Mouse (Mus musculus) lung, embryonic 15.5 days (tissue): Measurements from ENCODE around the gene Artn. TPM values are rescaled to one million over a fixed set of nuclear protein-coding genes. Genes with fewer than 3 reads are reported as not detected.

Experiments
- ATAC-seq: fragments of 200-750 bp; cut with Nextera tagmentation; 2 replicates; pipeline ENCODE4 v1.8.0; 2017; ENCODE audit warnings: moderate number of reproducible peaks, borderline replicate concordance; ENCODE audit not compliant: low FRiP score, low TSS enrichment; ENCODE audit errors: extremely low read depth
- H3K27ac ChIP-seq: fragments of 300-500 bp; sonication (generic); 2 replicates; pipeline ENCODE4 v1.5.1; 2015; ENCODE audit warnings: moderate library complexity, mild to moderate bottlenecking, inconsistent platforms
- H3K27me3 ChIP-seq: fragments of 300-500 bp; sonication (generic); 2 replicates; pipeline ENCODE4 v1.6.1; 2015; ENCODE audit warnings: inconsistent platforms
- H3K36me3 ChIP-seq: fragments of 300-500 bp; sonication (generic); 2 replicates; pipeline ENCODE4 v1.6.1; 2015; ENCODE audit warnings: inconsistent platforms
- H3K4me1 ChIP-seq: fragments of 300-500 bp; sonication (generic); 2 replicates; pipeline ENCODE4 v1.6.1; 2015; ENCODE audit warnings: inconsistent platforms
- H3K4me2 ChIP-seq: fragments of 300-500 bp; sonication (generic); 2 replicates; pipeline ENCODE4 v1.6.1; 2015; ENCODE audit warnings: inconsistent platforms, mild to moderate bottlenecking, moderate library complexity
- H3K4me3 ChIP-seq: fragments of 300-500 bp; sonication (generic); 2 replicates; pipeline ENCODE4 v1.5.1; 2015; ENCODE audit warnings: mild to moderate bottlenecking, inconsistent platforms
- H3K9ac ChIP-seq: fragments of 300-500 bp; sonication (generic); 2 replicates; pipeline ENCODE4 v1.6.1; 2015; ENCODE audit warnings: inconsistent platforms
- H3K9me3 ChIP-seq: fragments of 300-500 bp; sonication (generic); 2 replicates; pipeline ENCODE4 v1.6.1; 2016; ENCODE audit warnings: inconsistent platforms
- WGBS: fragments of 180-500 bp; shearing (Covaris S2); methylation state at CpG from one replicate; pipeline ENCODE4 v1.1.7; 2015; 5-methylcytosine and 5-hydroxymethylcytosine counted together
- polyA plus RNA-seq: library from polyadenylated mRNA; unstranded; fragments of >200 nt; fragmentation: Nextera tagmentation; extraction: Ambion mirVana; gene quantifications from 2 replicates; pipeline ENCODE4 v1.2.1, GENCODE M21; 2015

The Artn gene
- polyA plus RNA-seq, 1 experiment from 2014 or later = 3.1 TPM

GRCm38 (mm10) chr4:117904761-117905160 is 24.8 kb downstream of the Artn start:
- Histone ChIP-seq H3K27me3 (no peaks in the 10 kb centered on the region), H3K4me3 (no peak overlapping the region), H3K27ac (no peak overlapping the region), H3K4me2 (no peak overlapping the region), H3K4me1 (peaks cover 10% of the 10 kb centered on the region), H3K9me3 (no peaks in the 10 kb centered on the region), H3K9ac (no peak overlapping the region), H3K36me3 (peaks cover 61% of the 10 kb centered on the region)
- ATAC-seq = no peak
- WGBS = 89% methylated on average over 8 of the region's 8 CpGs

GRCm38 (mm10) chr4:117904094-117904493 is 25.5 kb downstream of the Artn start:
- no peak overlapping the region for H3K4me2 ChIP-seq
- H3K4me3 ChIP-seq = no peak overlapping the region
- no peak overlapping the region for H3K27ac ChIP-seq
- 84% methylated on average over 10 of the region's 10 CpGs for WGBS
- H3K36me3 ChIP-seq = peaks cover 68% of the 10 kb centered on the region
- no peak overlapping the region for H3K9ac ChIP-seq
- no peak for ATAC-seq
- peaks cover 10% of the 10 kb centered on the region for H3K4me1 ChIP-seq
- H3K9me3 ChIP-seq = no peaks in the 10 kb centered on the region
- no peaks in the 10 kb centered on the region for H3K27me3 ChIP-seq

GRCm38 (mm10) chr4:117898111-117898510 is 31.5 kb downstream of the Artn start:
- ATAC-seq = no peak
- WGBS = 59% methylated on average over 3 of the region's 3 CpGs
- no peaks in the 10 kb centered on the region for H3K27me3 ChIP-seq

GRCm38 (mm10) chr4:117896031-117896430 is 33.5 kb downstream of the Artn start:
- Histone ChIP-seq H3K36me3 (peaks cover 44% of the 10 kb centered on the region), H3K9ac (no peak overlapping the region)
- WGBS = 93% methylated on average over 6 of the region's 6 CpGs

More at GRCm38 (mm10) chr4:117898111-117898510, 31.5 kb downstream of the Artn start:
- no peak overlapping the region for H3K9ac ChIP-seq
- H3K27ac ChIP-seq = no peak overlapping the region
- H3K9me3 ChIP-seq = no peaks in the 10 kb centered on the region
- H3K36me3 ChIP-seq = peaks cover 65% of the 10 kb centered on the region
- no peaks in the 10 kb centered on the region for H3K4me1 ChIP-seq
- H3K4me3 ChIP-seq = no peak overlapping the region
- H3K4me2 ChIP-seq = no peak overlapping the region

GRCm38 (mm10) chr4:117895339-117895738 is 34.2 kb downstream of the Artn start:
- Histone ChIP-seq H3K4me3 (no peak overlapping the region), H3K4me1 (peaks cover 12% of the 10 kb centered on the region), H3K9me3 (no peaks in the 10 kb centered on the region), H3K27ac (no peak overlapping the region), H3K36me3 (peaks cover 38% of the 10 kb centered on the region), H3K4me2 (no peak overlapping the region), H3K9ac (no peak overlapping the region), H3K27me3 (no peaks in the 10 kb centered on the region)
- 77% methylated on average over 7 of the region's 7 CpGs for WGBS
- ATAC-seq = no peak

More at GRCm38 (mm10) chr4:117896031-117896430, 33.5 kb downstream of the Artn start:
- no peak for ATAC-seq
- Histone ChIP-seq H3K27ac (no peak overlapping the region), H3K4me2 (no peak overlapping the region), H3K4me3 (no peak overlapping the region), H3K9me3 (no peaks in the 10 kb centered on the region), H3K4me1 (peaks cover 8% of the 10 kb centered on the region), H3K27me3 (no peaks in the 10 kb centered on the region)

- no peak overlapping the region for H3K27ac ChIP-seq
- WGBS = 79% methylated on average over 8 of the region's 8 CpGs
- no peak overlapping the region for H3K4me3 ChIP-seq
- H3K36me3 ChIP-seq = peaks cover 31% of the 10 kb centered on the region
- H3K27me3 ChIP-seq = no peaks in the 10 kb centered on the region
- no peaks in the 10 kb centered on the region for H3K9me3 ChIP-seq
- peaks cover 12% of the 10 kb centered on the region for H3K4me1 ChIP-seq
- H3K4me2 ChIP-seq = no peak overlapping the region
- no peak overlapping the region for H3K9ac ChIP-seq
- no peak for ATAC-seq
These were observed 35.0 kb downstream of the Artn start for GRCm38 (mm10) chr4:117894601-117895000.

- 10% methylated on average over 9 of the region's 9 CpGs for WGBS
- peaks cover 23% of the 10 kb centered on the region; the same call in 1 of the 2 replicates for H3K36me3 ChIP-seq
These were observed 36.2 kb downstream of the Artn start for GRCm38 (mm10) chr4:117893376-117893775.

GRCm38 (mm10) chr4:117891738-117892161 is 37.8 kb downstream of the Artn start, which contains the start of gene Dph2:
TSS of gene Dph2 (minus strand) at chr4:117892032.
- WGBS = under 1% methylated on average over 21 of the region's 21 CpGs

More at GRCm38 (mm10) chr4:117893376-117893775, 36.2 kb downstream of the Artn start:
- no peak overlapping the region for H3K27ac ChIP-seq
- H3K9me3 ChIP-seq = no peaks in the 10 kb centered on the region
- no peak overlapping the region for H3K4me3 ChIP-seq
- no peaks in the 10 kb centered on the region for H3K27me3 ChIP-seq
- H3K9ac ChIP-seq = no peak overlapping the region
- H3K4me2 ChIP-seq = no peak overlapping the region
- H3K4me1 ChIP-seq = peaks cover 12% of the 10 kb centered on the region
- ATAC-seq = no peak

GRCm38 (mm10) chr4:117890750-117891149 is 38.8 kb downstream of the Artn start:
- Histone ChIP-seq H3K9ac (no peak overlapping the region), H3K4me3 (peak overlapping the region; percentile 83; the same call in 1 of the 2 replicates), H3K4me2 (peak overlapping the region; percentile 86), H3K9me3 (no peaks in the 10 kb centered on the region), H3K27me3 (no peaks in the 10 kb centered on the region), H3K27ac (no peak overlapping the region), H3K36me3 (peaks cover 17% of the 10 kb centered on the region), H3K4me1 (peaks cover 21% of the 10 kb centered on the region)
- no peak for ATAC-seq
- 82% methylated on average over 8 of the region's 8 CpGs for WGBS

More at GRCm38 (mm10) chr4:117891738-117892161, 37.8 kb downstream of the Artn start, which contains the start of gene Dph2:
- Histone ChIP-seq H3K9ac (peak within 1 kb of the TSS; percentile 47), H3K4me3 (peak within 1 kb of the TSS; percentile 83), H3K4me1 (peaks cover 12% of the 10 kb centered on the region), H3K4me2 (peak within 1 kb of the TSS; percentile 86), H3K27ac (no peak within 1 kb of the TSS), H3K27me3 (no peaks in the 10 kb centered on the region), H3K9me3 (no peaks in the 10 kb centered on the region), H3K36me3 (peaks cover 17% of the 10 kb centered on the region; the same call in 1 of the 2 replicates)
- peak; percentile 86 for ATAC-seq

GRCm38 (mm10) chr4:117890031-117890430 is 39.5 kb downstream of the Artn start:
- 88% methylated on average over 14 of the region's 14 CpGs for WGBS
- Histone ChIP-seq H3K4me1 (peaks cover 21% of the 10 kb centered on the region), H3K4me2 (no peak overlapping the region), H3K4me3 (no peak overlapping the region), H3K27me3 (no peaks in the 10 kb centered on the region), H3K27ac (no peak overlapping the region), H3K36me3 (peaks cover 22% of the 10 kb centered on the region), H3K9ac (no peak overlapping the region), H3K9me3 (no peaks in the 10 kb centered on the region)
- no peak for ATAC-seq

GRCm38 (mm10) chr4:117889471-117889870 is 40.1 kb downstream of the Artn start:
- H3K4me1 ChIP-seq = peaks cover 21% of the 10 kb centered on the region
- H3K9ac ChIP-seq = no peak overlapping the region
- no peaks in the 10 kb centered on the region for H3K9me3 ChIP-seq
- no peak overlapping the region for H3K27ac ChIP-seq
- peaks cover 25% of the 10 kb centered on the region for H3K36me3 ChIP-seq
- H3K27me3 ChIP-seq = no peaks in the 10 kb centered on the region
- H3K4me2 ChIP-seq = no peak overlapping the region
- WGBS = 88% methylated on average over 15 of the region's 15 CpGs
- H3K4me3 ChIP-seq = no peak overlapping the region
- ATAC-seq = no peak

- peak overlapping the region; percentile 97; the same call in 1 of the 2 replicates for H3K4me2 ChIP-seq
- H3K36me3 ChIP-seq = peaks cover 18% of the 10 kb centered on the region
- H3K9ac ChIP-seq = no peak overlapping the region
- no peaks in the 10 kb centered on the region for H3K9me3 ChIP-seq
- H3K4me3 ChIP-seq = peak overlapping the region; percentile 94; the same call in 1 of the 2 replicates
- peaks cover 26% of the 10 kb centered on the region for H3K4me1 ChIP-seq
- ATAC-seq = no peak
- no peaks in the 10 kb centered on the region for H3K27me3 ChIP-seq
- WGBS = 62% methylated on average over 2 of the region's 2 CpGs
- no peak overlapping the region for H3K27ac ChIP-seq
These were observed 41.6 kb downstream of the Artn start for GRCm38 (mm10) chr4:117887920-117888319.
